Comparison of ENCODE assay signal across 12 mouse cellular contexts in the genomic region with DNA sequence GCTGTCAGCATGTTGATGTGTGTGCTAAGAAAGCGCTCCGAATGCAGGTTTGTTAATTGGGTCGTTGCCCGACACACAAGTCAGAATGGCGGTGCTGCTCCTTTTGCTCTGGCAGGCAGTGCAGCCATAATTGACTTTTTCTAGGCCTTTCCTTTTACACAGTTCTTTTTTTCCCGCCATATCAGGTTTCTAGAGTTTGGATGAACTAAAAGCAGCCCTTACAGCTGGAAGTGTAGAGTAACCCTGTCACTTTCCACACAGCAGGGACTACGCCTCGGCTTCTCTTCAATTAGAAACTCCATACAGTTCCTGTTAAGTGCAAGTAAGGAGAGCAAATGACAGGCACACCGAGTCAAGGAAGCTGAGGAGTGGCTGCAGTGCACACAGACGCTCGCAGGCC.
DNase-seq lines count a peak whose midpoint lies in the region; ATAC-seq and TF ChIP-seq lines count a peak whose summit lies in the region.
"Had no signal": no experiment of that assay in that cellular context is flagged by ENCODE, and none has a peak within 500 bp of the region (broad histone marks: within the 10 kb centered on the region; RNA-seq: fewer than 3 reads in every experiment).

No protein-coding gene starts in this region.

- TF ChIP-seq CTCF in forebrain, postnatal 0 days (IDR thresholded peaks at IDR 0.05; ENCODE audit: low read depth), result no peak

- DNase-seq in liver, embryonic 11.5 days (ENCODE audit: low spot score), result peak; percentile 19
- DNase-seq in liver, result no peak
- DNase-seq in forebrain, postnatal 0 days, result peak; percentile 18
- DNase-seq in lung, postnatal 10 days, result no peak
- DNase-seq: heart, adult 2 months; kidney, postnatal 10 days; lung, postnatal 36 days had no signal

- no peak for ATAC-seq in liver, embryonic 11.5 days (replicated peaks; ENCODE audit: low FRiP score)
- ATAC-seq in embryonic facial prominence, embryonic 12.5 days (ENCODE audit: insufficient number of reproducible peaks, insufficient read depth, low FRiP score, low TSS enrichment), result 0 out of 2 replicates have a peak, but pooled peaks have one; percentile 28
- no peak for ATAC-seq in forebrain, postnatal 0 days
- ATAC-seq in stomach, embryonic 15.5 days (ENCODE audit: insufficient read depth, low FRiP score, low read depth), result no peak
- ATAC-seq in kidney, embryonic 15.5 days (replicated peaks; ENCODE audit: low FRiP score), result no peak

- no peak overlapping the region for H3K4me3 ChIP-seq in liver, embryonic 11.5 days (ENCODE audit: low read depth, low read length)
- no peak overlapping the region for H3K4me3 ChIP-seq in embryonic facial prominence, embryonic 12.5 days
- H3K4me3 ChIP-seq in forebrain, postnatal 0 days (ENCODE audit: low read depth, low read length), result no peak overlapping the region
- no peak overlapping the region for H3K4me3 ChIP-seq in stomach, embryonic 15.5 days (replicated peaks)
- H3K4me3 ChIP-seq in kidney, embryonic 15.5 days (replicated peaks), result no peak overlapping the region
- H3K4me3 ChIP-seq: heart, adult 2 months; left cerebral cortex, adult 2 months; myocyte had no signal

- H3K4me2 ChIP-seq in liver, embryonic 11.5 days, result no peak overlapping the region
- H3K4me2 ChIP-seq in embryonic facial prominence, embryonic 12.5 days (replicated peaks), result no peak overlapping the region
- H3K4me2 ChIP-seq in forebrain, postnatal 0 days (ENCODE audit: low read depth), result no peak overlapping the region
- no peak overlapping the region for H3K4me2 ChIP-seq in stomach, embryonic 15.5 days
- no peak overlapping the region for H3K4me2 ChIP-seq in kidney, embryonic 15.5 days

- no peak overlapping the region for H3K27ac ChIP-seq in liver, embryonic 11.5 days (ENCODE audit: low read depth, low read length)
- no peak overlapping the region for H3K27ac ChIP-seq in embryonic facial prominence, embryonic 12.5 days
- no peak overlapping the region for H3K27ac ChIP-seq in forebrain, postnatal 0 days (ENCODE audit: low read depth, low read length)
- H3K27ac ChIP-seq in stomach, embryonic 15.5 days, result 0 out of 2 replicates have a peak overlapping the region, but pooled peaks have one; percentile 13
- no peak overlapping the region for H3K27ac ChIP-seq in kidney, embryonic 15.5 days
- H3K27ac ChIP-seq: heart, adult 2 months; left cerebral cortex, adult 2 months had no signal

- H3K9me3 ChIP-seq in liver, embryonic 11.5 days (ENCODE audit: control insufficient read depth, low read length), result no peaks in the 10 kb centered on the region
- H3K9me3 ChIP-seq in embryonic facial prominence, embryonic 12.5 days, result no peaks in the 10 kb centered on the region
- H3K9me3 ChIP-seq in forebrain, postnatal 0 days (ENCODE audit: low read length), result no peaks in the 10 kb centered on the region
- H3K9me3 ChIP-seq in stomach, embryonic 15.5 days, result no peaks in the 10 kb centered on the region
- no peaks in the 10 kb centered on the region for H3K9me3 ChIP-seq in kidney, embryonic 15.5 days (replicated peaks)

- H3K4me1 ChIP-seq in liver, embryonic 11.5 days (replicated peaks; ENCODE audit: control insufficient read depth, insufficient read depth, low read length), result 0 out of 2 replicates have a peak, but pooled peaks cover 2% of the 10 kb centered on the region
- no peaks in the 10 kb centered on the region; the same call in 1 of the 2 replicates for H3K4me1 ChIP-seq in embryonic facial prominence, embryonic 12.5 days
- 0 out of 2 replicates have a peak, but pooled peaks cover 5% of the 10 kb centered on the region for H3K4me1 ChIP-seq in forebrain, postnatal 0 days (ENCODE audit: insufficient read depth)
- H3K4me1 ChIP-seq in stomach, embryonic 15.5 days, result 0 out of 2 replicates have a peak, but pooled peaks cover 4% of the 10 kb centered on the region
- 0 out of 2 replicates have a peak, but pooled peaks cover 4% of the 10 kb centered on the region for H3K4me1 ChIP-seq in kidney, embryonic 15.5 days

- no peak overlapping the region for H3K9ac ChIP-seq in liver, embryonic 11.5 days (ENCODE audit: low read depth, low read length)
- no peak overlapping the region for H3K9ac ChIP-seq in embryonic facial prominence, embryonic 12.5 days
- H3K9ac ChIP-seq in forebrain, postnatal 0 days, result no peak overlapping the region
- H3K9ac ChIP-seq in stomach, embryonic 15.5 days, result no peak overlapping the region
- H3K9ac ChIP-seq in kidney, embryonic 15.5 days, result no peak overlapping the region

- H3K36me3 ChIP-seq in liver, embryonic 11.5 days (ENCODE audit: control insufficient read depth, insufficient read depth, low read length), result no peaks in the 10 kb centered on the region
- H3K36me3 ChIP-seq in embryonic facial prominence, embryonic 12.5 days, result no peaks in the 10 kb centered on the region
- no peaks in the 10 kb centered on the region for H3K36me3 ChIP-seq in forebrain, postnatal 0 days (ENCODE audit: insufficient read depth)
- H3K36me3 ChIP-seq in stomach, embryonic 15.5 days, result no peaks in the 10 kb centered on the region
- H3K36me3 ChIP-seq in kidney, embryonic 15.5 days, result no peaks in the 10 kb centered on the region

- no peaks in the 10 kb centered on the region for H3K27me3 ChIP-seq in liver, embryonic 11.5 days (replicated peaks; ENCODE audit: control insufficient read depth, insufficient read depth, low read length)
- H3K27me3 ChIP-seq in embryonic facial prominence, embryonic 12.5 days, result no peaks in the 10 kb centered on the region
- no peaks in the 10 kb centered on the region for H3K27me3 ChIP-seq in forebrain, postnatal 0 days (ENCODE audit: insufficient read depth, low read length)
- no peaks in the 10 kb centered on the region for H3K27me3 ChIP-seq in stomach, embryonic 15.5 days (replicated peaks)
- H3K27me3 ChIP-seq in kidney, embryonic 15.5 days, result no peaks in the 10 kb centered on the region

- 75% methylated on average over 11 of the region's 11 CpGs for WGBS in liver, embryonic 11.5 days
- 45% methylated on average over 11 of the region's 11 CpGs for WGBS in embryonic facial prominence, embryonic 12.5 days
- WGBS in forebrain, postnatal 0 days, result 16% methylated on average over 11 of the region's 11 CpGs
- WGBS in stomach, embryonic 15.5 days, result 51% methylated on average over 11 of the region's 11 CpGs
- WGBS in kidney, embryonic 15.5 days, result 38% methylated on average over 11 of the region's 11 CpGs

Comparison
In these comparisons a context has a peak if more than half of its experiments do, and no peak if none do; other contexts are left out.
1. DNase-seq: peak in liver, embryonic 11.5 days (single experiment) and forebrain, postnatal 0 days (single experiment); none in liver (single experiment) and lung, postnatal 10 days (single experiment).